Mouse (Mus musculus): ENCODE measurements around the gene Sh2b1. TPM values are rescaled to one million over a fixed set of nuclear protein-coding genes. Genes with fewer than 3 reads are reported as not detected.

Gene Sh2b1
- polyA plus RNA-seq, 1 experiment from 2014 or later: 13.6 TPM

DNA sequence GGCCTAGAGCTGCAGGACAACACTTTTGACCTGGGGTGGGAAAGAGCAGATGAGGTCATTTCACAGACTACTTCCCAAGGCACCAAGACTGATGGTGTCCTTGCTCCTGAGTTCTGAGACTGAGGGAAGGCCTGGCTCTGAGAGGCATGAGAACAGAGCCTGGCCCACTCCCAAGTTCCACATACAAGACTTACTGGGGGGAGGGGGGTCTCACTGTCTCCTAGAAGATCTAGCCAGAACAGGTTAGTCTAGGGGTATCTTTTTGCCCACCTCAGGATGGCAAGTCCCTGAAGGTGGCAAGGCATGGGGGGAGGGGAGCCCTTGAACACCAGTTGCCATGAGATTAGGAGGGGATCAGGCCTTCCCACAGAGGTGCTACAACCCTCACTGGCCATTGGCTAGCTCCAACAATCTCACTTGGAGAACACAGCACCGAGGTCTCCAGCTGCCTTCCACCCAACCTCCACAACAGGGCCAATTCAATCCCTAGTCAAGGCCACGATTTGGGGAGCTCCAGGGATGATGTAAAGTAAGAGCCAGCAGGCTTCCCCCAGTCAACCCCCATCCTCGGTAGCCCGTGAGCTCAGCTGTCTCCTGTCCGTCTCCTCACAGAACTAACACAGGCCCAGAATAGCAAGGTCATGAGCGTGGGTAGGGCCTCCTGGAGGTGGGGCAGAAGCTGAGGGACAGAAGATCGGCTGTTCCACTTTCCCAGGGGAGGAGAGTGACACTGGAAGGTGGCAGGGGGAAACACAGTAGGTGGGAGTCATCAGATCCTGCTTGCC, 9.8 kb downstream of the Sh2b1 start:
- ATAC-seq (ENCODE audit: insufficient read depth): no peak
- Histone ChIP-seq H3K27me3 (no peaks in the 10 kb centered on the region), H3K36me3 (replicated peaks) (peaks cover 40% of the 10 kb centered on the region), H3K4me2 (no peak overlapping the region), H3K27ac (replicated peaks) (no peak overlapping the region), H3K9me3 (replicated peaks) (no peaks in the 10 kb centered on the region), H3K4me3 (replicated peaks) (no peak overlapping the region), H3K4me1 (replicated peaks) (peaks cover 41% of the 10 kb centered on the region), H3K9ac (no peak overlapping the region)
- WGBS (ENCODE audit: insufficient replicate concordance): 22% methylated on average over 7 of the region's 7 CpGs

DNA sequence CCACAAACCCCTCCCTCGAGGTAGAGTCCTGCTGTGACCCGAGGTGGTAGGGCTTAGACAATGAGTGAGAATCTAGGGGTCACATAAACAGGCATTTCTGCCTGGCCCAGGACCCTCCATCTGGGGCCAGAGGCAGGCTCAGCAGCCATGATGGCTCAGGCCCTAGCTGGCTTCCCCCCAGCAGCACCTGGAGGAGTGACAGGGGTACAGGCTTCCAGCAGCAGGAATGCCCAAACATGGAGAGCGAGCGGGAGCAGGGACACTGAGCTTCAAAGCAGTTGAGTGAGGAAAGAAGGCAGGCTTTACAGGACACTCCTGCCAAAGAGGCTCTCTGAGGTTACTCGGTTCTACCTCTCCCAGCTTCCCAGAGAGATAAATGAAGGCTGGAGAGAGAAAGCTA, 10.4 kb downstream of the Sh2b1 start:
- Histone ChIP-seq H3K27me3 (no peaks in the 10 kb centered on the region), H3K27ac (replicated peaks) (no peak overlapping the region), H3K4me1 (replicated peaks) (peaks cover 40% of the 10 kb centered on the region), H3K9me3 (replicated peaks) (no peaks in the 10 kb centered on the region), H3K9ac (no peak overlapping the region), H3K4me3 (replicated peaks) (no peak overlapping the region), H3K36me3 (replicated peaks) (peaks cover 35% of the 10 kb centered on the region), H3K4me2 (no peak overlapping the region)
- no peak for ATAC-seq (ENCODE audit: insufficient read depth)
- WGBS (ENCODE audit: insufficient replicate concordance): 55% methylated on average over 5 of the region's 5 CpGs

DNA sequence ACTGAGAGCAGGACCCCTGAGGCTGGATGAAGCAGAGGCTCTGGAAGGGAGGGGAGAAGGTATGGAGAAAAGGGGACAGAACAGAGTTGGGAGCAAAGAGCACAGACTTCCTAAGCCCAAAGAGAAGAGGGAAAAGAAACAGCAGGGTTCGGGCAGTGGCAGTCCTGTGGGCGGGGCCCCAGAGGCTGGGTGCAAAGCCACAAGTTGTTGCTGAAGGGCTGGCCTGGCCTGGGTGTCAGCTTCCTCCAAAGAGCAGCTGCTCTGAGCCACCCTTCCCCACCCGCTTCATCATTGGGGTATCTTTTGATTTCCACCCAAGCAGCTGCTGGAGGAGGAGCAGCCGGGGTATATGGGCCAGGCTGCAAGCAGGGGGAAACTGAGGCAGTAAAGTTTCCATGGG, 11.1 kb downstream of the Sh2b1 start:
- Histone ChIP-seq H3K36me3 (replicated peaks) (peaks cover 27% of the 10 kb centered on the region), H3K27ac (replicated peaks) (no peak overlapping the region), H3K27me3 (no peaks in the 10 kb centered on the region), H3K9ac (no peak overlapping the region), H3K4me1 (replicated peaks) (peaks cover 37% of the 10 kb centered on the region), H3K9me3 (replicated peaks) (no peaks in the 10 kb centered on the region), H3K4me3 (replicated peaks) (no peak overlapping the region), H3K4me2 (no peak overlapping the region)
- 14% methylated on average over 4 of the region's 4 CpGs for WGBS (ENCODE audit: insufficient replicate concordance)
- no peak for ATAC-seq (ENCODE audit: insufficient read depth)

DNA sequence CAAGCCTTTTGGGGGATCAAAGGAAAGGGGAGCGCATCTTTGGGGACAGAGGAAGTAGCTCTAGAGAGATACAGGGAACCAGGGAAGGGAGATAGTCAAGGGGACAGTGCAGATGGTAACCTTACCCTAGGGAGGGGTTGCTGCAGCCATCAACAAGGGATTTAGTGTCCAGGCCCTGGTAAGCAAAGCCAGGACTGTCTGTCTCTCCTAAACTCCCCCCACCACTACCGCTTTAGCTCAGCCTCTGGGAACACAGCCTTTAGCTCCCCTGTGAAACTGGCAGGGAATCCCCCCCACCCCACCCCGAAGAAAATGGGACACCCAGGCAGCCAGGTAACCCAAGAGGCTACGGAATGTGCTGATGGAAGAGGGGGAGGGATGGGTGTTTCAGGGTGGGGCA, 11.7 kb downstream of the Sh2b1 start:
- 56% methylated on average over 4 of the region's 4 CpGs for WGBS (ENCODE audit: insufficient replicate concordance)
- no peak overlapping the region for H3K4me3 ChIP-seq (replicated peaks)

GRCm38 (mm10) chr7:126463004-126463403, 12.2 kb downstream of the Sh2b1 start, which contains the start of gene Atp2a1:
TSS of gene Atp2a1 (minus strand) at chr7:126463108.
- WGBS (ENCODE audit: insufficient replicate concordance): 64% methylated on average over 5 of the region's 5 CpGs
- no peak within 1 kb of the TSS for H3K9ac ChIP-seq

More for the DNA sequence above, 11.7 kb downstream of the Sh2b1 start:
- Histone ChIP-seq H3K4me1 (replicated peaks) (peaks cover 37% of the 10 kb centered on the region), H3K36me3 (replicated peaks) (peaks cover 22% of the 10 kb centered on the region), H3K27me3 (no peaks in the 10 kb centered on the region), H3K4me2 (no peak overlapping the region), H3K9me3 (replicated peaks) (no peaks in the 10 kb centered on the region), H3K9ac (no peak overlapping the region), H3K27ac (replicated peaks) (no peak overlapping the region)
- ATAC-seq (ENCODE audit: insufficient read depth): no peak

DNA sequence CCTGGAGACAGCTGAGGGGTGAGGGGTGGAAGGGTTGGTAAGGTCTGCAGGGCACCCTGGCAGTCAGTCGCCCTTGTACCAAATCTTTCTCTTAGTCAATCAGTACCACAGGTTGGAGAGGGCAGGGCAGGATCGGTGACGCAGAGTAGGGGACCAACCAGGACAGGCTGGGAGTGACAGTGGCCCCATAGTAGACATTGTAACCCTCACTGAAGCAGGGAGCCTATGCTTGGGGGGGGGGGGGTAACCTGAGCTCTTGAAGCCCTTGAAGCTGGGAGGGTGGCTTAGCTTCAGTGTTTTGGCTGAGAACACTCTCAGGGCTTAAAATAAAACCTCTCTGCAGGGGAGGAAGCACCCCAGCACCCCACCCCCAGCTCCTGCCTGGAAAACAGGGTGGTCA, 13.6 kb downstream of the Sh2b1 start:
- ATAC-seq (ENCODE audit: insufficient read depth): no peak
- Histone ChIP-seq H3K27me3 (no peaks in the 10 kb centered on the region), H3K4me1 (replicated peaks) (peaks cover 31% of the 10 kb centered on the region), H3K36me3 (replicated peaks) (0 out of 2 replicates have a peak, but pooled peaks cover 4% of the 10 kb centered on the region), H3K9me3 (replicated peaks) (no peaks in the 10 kb centered on the region), H3K27ac (replicated peaks) (no peak overlapping the region), H3K9ac (no peak overlapping the region), H3K4me3 (replicated peaks) (no peak overlapping the region), H3K4me2 (no peak overlapping the region)
- 60% methylated on average over 3 of the region's 3 CpGs for WGBS (ENCODE audit: insufficient replicate concordance)

More at GRCm38 (mm10) chr7:126463004-126463403, 12.2 kb downstream of the Sh2b1 start, which contains the start of gene Atp2a1:
- Histone ChIP-seq H3K4me1 (replicated peaks) (peaks cover 37% of the 10 kb centered on the region), H3K27ac (replicated peaks) (no peak within 1 kb of the TSS), H3K4me2 (no peak within 1 kb of the TSS), H3K9me3 (replicated peaks) (no peaks in the 10 kb centered on the region), H3K36me3 (replicated peaks) (peaks cover 17% of the 10 kb centered on the region), H3K4me3 (replicated peaks) (no peak within 1 kb of the TSS), H3K27me3 (no peaks in the 10 kb centered on the region)
- ATAC-seq (ENCODE audit: insufficient read depth): no peak

DNA sequence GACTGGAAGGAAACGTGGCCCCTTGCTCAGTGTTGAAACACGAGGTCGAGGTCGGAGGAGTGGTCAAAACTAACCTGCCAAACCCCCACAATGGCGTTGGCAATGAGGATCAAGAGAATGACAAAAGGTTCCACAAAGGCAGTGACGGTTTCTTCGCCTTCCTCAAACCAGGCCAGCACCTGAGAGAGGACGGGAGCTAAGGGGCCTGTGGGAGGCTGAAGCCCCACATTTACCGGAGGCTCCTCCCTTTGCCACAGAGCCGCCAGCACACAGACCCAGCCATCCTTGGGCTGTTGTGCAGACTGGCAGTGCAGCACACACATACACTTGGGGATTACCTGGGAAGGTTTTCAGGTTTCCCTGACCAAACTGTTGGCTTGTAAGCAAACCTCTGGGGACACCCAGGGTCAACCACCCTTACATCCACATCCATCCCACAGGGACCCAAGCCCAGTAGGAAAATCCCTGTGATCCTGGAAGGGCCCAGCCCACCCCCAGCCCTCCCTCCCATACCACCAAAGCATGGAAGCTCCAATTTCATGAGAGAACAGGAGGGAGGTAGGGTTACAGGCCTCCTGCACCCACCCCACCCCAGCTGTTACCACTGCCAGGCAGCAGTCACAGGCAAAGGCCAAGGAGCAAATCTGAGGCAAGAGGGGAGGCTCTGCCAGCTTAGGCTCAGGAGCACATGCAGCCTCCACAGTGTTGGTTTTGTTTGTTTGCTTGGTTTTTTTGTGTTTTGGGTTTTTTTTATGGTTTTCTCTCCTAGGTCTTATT, 14.4 kb downstream of the Sh2b1 start:
- Histone ChIP-seq H3K9ac (no peak overlapping the region), H3K4me1 (replicated peaks) (peaks cover 25% of the 10 kb centered on the region), H3K27ac (replicated peaks) (no peak overlapping the region), H3K9me3 (replicated peaks) (no peaks in the 10 kb centered on the region), H3K27me3 (no peaks in the 10 kb centered on the region), H3K36me3 (replicated peaks) (no peaks in the 10 kb centered on the region), H3K4me3 (replicated peaks) (no peak overlapping the region), H3K4me2 (no peak overlapping the region)
- 44% methylated on average over 10 of the region's 10 CpGs for WGBS (ENCODE audit: insufficient replicate concordance)
- ATAC-seq (ENCODE audit: insufficient read depth): no peak

DNA sequence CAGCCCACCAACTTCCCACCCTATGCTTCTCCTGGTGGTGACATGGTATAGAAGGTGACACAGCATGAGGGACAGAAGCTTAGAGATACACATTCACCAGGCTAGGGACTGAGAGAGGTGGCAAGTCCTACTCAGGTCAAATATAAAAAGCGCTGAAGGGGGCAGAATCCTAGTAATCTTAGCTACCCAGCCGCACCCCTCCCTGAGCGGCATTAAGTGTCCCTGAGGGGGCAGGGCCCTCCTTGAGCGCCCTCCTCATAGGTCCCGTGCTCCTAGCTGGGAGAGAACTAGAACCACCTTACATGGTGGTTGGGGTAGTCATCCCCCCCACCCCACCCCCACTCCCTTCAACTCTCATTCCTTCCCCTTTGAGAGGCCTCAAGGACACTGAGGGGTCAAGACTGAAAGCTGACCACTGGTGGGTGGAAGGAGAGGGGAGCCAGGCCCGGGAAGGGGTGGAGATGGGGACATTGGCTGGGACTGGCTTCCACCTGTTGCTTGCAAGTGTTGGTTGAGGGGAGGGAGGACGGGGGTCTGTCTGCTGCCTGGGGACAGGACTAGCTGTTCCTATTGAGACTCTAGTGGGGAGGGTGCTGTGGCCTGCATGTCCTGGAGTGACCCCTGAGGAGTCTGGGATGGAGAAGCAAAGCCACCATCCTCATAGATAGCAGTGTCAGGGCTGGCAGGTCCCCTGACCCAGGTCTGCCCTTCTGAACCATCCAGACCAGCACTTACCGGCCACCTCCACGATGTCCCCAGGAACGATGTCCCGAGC, 16.2 kb downstream of the Sh2b1 start:
- H3K27ac ChIP-seq (replicated peaks): no peak overlapping the region
- H3K4me3 ChIP-seq (replicated peaks): no peak overlapping the region
- no peaks in the 10 kb centered on the region for H3K36me3 ChIP-seq (replicated peaks)
- peaks cover 7% of the 10 kb centered on the region for H3K4me1 ChIP-seq (replicated peaks)
- no peak for ATAC-seq (ENCODE audit: insufficient read depth)
- no peak overlapping the region for H3K9ac ChIP-seq
- no peak overlapping the region for H3K4me2 ChIP-seq
- 71% methylated on average over 11 of the region's 11 CpGs for whole genome bisulfite sequencing (ENCODE audit: insufficient replicate concordance)
- H3K27me3 ChIP-seq: no peaks in the 10 kb centered on the region
- H3K9me3 ChIP-seq (replicated peaks): no peaks in the 10 kb centered on the region

DNA sequence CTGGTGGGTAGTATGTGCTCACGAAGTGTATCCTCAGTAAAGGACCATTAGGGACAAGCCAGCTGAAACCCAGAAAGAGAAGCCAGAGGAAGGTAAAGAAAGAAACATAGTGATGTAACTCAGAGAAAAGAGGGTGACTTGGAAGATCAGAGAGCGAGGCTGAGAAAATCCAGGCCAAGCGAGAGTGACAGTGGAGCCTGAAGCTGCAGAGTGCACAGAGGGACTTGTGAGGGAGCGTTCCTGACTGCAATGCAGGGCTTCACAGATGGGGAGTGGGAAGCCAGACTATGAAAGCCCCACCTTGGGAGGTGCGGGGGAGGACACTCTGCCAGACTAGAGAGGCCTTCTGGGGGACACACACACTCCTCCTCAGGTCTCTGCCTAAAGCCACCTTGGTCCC, 17.0 kb downstream of the Sh2b1 start:
- H3K9me3 ChIP-seq (replicated peaks): no peaks in the 10 kb centered on the region
- ATAC-seq (ENCODE audit: insufficient read depth): no peak
- no peaks in the 10 kb centered on the region for H3K36me3 ChIP-seq (replicated peaks)
- no peak overlapping the region for H3K9ac ChIP-seq
- H3K4me3 ChIP-seq (replicated peaks): no peak overlapping the region
- H3K27me3 ChIP-seq: no peaks in the 10 kb centered on the region
- no peak overlapping the region for H3K4me2 ChIP-seq
- H3K4me1 ChIP-seq (replicated peaks): no peaks in the 10 kb centered on the region; the same call in 1 of the 2 replicates
- WGBS (ENCODE audit: insufficient replicate concordance): 66% methylated on average over 5 of the region's 5 CpGs
- no peak overlapping the region for H3K27ac ChIP-seq (replicated peaks)

GRCm38 (mm10) chr7:126456382-126457266, 18.6 kb downstream of the Sh2b1 start:
- Histone ChIP-seq H3K27ac (replicated peaks) (no peak overlapping the region), H3K27me3 (no peaks in the 10 kb centered on the region), H3K36me3 (replicated peaks) (no peaks in the 10 kb centered on the region), H3K9ac (no peak overlapping the region), H3K4me2 (no peak overlapping the region), H3K4me3 (replicated peaks) (no peak overlapping the region), H3K4me1 (replicated peaks) (no peaks in the 10 kb centered on the region; the same call in 1 of the 2 replicates), H3K9me3 (replicated peaks) (no peaks in the 10 kb centered on the region)
- WGBS (ENCODE audit: insufficient replicate concordance): 31% methylated on average over 17 of the region's 17 CpGs
- ATAC-seq (ENCODE audit: insufficient read depth): no peak
